Mouse (Mus musculus) cerebellum, adult 11-12 months (tissue): Measurements from ENCODE around the gene Thap8.

ENCODE experiments used
- DNase-seq: peaks from one replicate; pipeline ENCODE4 v3.0.0; 2022

Gene Thap8

DNA sequence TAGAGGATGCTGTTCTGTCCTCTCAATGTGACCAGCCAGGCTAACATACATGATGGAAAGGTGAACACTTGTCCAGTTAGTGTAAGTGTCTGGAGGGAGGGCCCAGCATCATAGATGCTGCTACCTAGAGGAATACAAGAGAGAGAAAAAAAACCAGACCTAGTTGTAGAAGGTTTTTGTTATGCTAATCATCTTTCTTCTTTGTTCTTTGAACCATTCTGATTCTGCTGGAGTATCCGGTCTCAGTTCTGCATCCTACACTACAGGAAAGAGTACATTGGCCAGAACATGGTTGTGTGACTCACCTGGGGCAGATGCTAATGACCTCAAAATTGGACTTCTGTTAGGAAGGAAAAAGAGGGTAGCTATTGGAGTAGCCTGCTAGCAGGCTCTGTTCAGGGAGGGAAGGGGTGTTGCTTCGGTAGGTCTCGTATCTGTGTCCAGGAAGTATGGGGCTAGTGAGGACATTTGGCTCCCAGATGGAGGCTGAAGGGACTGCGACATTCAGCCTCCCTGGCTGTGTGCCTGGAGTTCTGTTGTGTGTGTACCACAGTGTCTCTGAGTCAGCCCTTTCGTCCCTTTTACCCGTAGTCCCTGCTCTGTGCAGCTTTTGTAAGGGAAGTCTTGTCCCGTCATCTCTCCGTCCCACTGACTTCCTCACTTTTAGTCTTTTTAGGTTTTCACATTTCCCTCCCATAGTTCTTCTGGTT, 7.0 kb downstream of the Thap8 start:
- peak; percentile 91 for DNase-seq

DNA sequence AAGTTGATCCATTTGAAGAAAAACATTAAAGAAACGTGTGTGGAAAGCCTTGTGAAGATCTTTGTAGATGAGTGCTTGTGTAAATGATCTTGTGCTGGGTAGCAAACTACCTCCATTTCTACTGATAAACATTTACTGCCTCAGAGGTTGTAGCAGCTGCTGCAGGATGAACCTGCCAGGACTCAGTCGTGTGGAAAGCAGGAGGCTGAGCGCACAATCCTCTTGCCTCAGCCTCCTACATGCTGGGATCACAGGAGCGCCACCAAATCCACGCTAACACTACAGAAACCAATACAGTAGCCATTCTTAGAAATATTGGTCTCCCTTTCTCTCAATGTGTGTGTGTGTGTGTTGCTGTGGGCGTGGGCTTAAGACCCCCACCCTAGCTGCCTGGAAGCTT, 8.2 kb downstream of the Thap8 start:
- DNase-seq = peak; percentile 61

DNA sequence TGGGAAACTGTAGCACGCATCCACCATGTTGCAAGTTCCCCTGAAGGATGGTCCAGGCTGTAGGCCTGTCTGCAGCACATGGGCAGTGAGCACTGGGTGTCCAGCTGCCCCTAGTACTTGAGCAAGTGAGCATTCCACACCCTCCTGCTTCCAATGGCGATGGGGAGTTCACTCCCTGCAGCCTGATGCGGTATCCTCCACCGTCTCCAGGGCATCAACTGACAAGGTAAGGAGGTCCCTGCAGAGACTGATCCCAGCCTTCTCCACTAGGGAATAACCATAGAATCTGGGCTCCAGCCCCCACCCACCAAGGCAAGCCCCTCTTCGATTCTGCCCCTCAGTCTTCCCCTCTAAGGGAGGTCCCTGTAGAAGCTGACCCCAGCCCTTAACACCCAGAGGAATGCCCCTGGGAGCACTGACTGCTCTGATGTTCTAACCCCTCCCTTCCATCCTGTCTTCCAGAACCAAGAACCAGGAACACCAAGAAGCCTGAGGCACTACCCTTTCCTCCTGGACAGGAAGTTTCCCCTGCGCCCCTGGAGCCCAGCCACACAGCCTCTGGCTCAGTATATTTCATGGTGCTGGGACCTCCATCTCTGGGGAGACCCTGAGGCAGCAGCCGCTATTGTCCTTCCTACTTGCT, 9.3 kb downstream of the Thap8 start:
- peak; percentile 63 for DNase-seq

DNA sequence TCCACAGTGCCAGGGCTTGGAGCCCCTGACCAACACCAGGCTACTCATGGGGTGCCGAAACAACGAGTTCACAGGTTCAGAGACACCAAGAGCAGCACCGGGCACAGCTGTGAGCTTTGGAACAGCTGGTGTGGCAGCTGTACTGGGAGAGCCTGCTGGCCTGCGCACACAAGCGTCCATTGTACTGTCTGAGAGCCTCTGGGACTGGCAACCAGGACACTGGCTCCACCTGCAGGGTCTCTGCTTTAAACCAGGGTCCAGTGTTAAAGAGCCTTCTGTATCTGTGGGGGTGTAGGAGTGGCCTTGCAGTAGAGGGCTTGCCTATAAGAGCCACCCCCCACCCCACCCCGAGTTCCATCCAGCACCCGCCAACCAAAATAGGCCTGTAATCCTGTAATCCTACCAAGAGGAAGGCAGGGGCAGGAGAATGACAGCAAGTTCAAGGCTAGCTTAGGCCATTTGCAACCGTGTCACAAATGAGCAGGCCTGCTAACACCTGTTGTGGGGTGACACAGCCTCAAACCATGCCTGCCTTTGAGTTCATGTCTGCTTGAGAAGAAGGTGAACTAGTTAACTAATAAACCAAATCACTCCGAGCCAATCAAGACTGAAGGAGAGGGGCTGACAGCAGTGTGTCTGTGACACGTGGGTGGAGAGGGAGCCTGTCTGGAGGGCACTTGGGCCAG, 10.0 kb downstream of the Thap8 start:
- DNase-seq = peak; percentile 40

DNA sequence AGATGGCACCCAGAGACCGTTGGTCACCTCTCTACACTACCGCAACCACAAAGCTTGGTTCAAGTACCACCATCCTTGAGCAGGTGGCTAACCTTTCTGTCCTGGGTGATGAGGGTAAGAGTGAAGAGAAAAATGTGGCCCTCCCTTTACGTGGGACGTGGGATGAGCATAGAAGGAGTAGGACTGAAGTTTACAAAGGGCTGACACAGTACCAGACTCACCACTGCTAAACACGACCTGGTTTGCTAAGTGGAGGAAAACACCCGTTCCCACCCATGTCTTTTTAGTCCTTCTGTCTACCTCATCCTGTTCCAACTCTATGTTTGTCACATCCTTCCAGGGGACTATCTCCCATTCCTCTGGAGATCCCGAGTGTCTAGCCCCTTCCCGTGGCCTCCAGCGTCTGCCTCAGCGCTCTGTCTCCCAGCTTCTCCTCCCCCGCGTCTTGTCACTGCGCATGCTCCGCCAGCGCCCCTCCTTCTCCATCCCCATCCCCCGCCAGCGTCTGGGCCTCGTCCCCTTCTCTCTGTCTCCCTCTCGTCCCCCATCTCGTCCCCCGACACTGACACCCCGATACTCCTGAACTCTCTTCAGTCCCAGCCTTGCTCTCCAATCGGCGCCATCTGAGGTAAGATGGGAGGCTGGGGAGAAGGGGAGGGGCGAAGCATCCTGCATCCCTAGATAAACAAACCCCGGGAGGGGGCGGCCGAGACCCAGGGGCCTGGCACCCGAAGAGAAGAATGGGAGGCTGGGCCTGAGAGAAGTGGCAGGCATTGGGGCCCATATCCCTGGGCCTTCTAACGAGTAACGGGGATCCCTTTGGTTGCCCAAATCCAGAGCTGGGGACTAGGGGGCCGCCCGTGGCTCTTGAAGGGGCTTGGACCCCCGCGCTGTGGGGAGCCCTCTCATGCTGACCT, 11.6 kb downstream of the Thap8 start, which contains the start of gene Clip3:
Gene Clip3, plus strand, starts transcription at position 514 of the 917 bp plus-strand sequence.
- DNase-seq = peak; percentile 93

DNA sequence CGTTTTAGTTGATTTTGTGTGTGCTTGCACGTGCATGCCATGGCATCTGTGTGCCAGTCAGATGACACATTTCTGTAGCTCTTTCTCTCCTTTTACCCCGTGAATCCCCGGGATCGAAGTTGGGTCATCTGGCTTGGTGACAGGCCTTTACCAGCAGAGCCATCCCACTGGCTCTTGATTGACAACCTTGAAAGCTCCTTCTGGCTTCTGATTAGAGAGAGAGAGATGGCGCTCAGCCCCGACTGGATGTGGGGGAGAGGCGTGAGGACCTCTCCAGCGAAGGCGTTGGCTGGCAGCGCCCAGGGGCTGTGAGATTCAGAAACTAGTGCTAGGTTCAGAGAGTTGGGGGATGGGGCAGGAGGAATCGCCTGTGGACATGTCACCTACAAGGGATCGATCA, 13.9 kb downstream of the Thap8 start:
- DNase-seq = peak; percentile 72

DNA sequence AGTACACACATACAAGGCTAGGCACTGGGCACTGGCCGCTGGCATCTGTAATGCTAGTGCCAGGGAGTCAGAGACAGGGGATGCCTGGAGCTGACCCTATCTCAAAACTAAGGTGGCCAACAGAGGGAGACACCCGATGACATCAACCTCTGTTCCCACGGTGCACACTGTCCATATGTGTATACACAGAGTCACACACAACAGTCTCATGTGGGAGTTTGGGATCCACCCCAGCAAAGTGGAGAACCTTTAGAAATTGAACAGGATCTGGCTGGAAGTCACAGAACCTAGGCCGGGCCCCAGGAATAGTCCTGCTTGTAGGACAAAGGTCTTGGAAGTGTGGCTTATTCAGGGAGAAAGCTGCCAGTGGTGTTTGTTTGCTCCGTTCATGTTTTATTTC, 14.4 kb downstream of the Thap8 start:
- DNase-seq = peak; percentile 61

DNA sequence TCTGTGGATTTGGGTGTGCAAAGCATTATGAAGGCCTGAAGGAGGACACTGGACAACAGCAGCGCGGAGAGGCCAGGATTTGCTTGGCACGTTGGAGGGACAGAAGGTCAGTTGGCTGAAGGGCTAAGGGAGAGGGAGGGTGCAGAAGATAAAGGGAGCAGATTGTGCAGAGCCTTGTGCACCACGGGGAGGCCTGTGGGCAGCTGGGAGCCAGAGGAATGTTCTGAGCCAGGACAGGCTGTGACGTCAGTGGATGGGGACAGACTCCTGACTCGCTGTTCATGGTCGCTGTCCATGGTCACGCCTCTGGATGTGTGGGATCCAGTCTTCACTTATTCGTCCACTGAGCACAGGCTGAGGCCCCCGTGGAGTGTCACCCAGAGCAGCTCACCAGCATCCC, 15.2 kb downstream of the Thap8 start:
- peak; percentile 97 for DNase-seq

DNA sequence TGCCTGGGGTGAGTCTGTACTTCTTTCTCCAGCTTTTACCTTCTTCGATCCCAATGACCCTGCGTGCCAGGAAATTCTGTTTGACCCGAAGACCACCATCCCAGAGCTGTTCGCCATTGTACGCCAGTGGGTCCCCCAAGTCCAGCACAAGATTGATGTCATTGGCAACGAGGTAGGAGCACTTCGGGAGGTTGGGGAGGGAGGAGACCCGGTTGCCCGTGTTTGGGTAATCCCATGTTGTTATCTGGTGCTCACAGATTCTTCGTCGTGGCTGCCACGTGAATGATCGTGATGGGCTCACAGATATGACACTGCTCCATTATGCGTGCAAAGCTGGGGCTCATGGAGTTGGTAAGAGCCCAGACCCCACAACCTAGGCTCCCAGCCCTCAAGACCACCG, 16.9 kb downstream of the Thap8 start:
- peak; percentile 62 for DNase-seq

DNA sequence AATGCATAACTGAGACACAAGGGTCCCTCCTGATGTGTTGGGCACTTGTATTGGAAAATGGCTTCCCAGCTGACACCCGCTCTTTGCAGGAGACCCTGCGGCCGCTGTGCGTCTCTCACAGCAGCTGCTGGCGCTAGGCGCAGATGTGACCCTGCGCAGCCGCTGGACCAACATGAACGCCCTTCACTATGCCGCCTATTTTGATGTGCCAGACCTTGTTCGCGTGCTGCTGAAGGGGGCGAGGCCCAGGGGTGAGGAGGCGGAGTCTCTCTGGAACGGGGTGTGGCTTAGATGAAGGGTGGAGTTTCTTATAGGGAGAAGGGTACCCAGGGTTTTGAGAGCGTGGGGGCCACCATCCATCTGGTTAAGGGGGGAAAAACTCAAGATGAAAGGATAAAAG, 17.4 kb downstream of the Thap8 start:
- DNase-seq = peak; percentile 69

DNA sequence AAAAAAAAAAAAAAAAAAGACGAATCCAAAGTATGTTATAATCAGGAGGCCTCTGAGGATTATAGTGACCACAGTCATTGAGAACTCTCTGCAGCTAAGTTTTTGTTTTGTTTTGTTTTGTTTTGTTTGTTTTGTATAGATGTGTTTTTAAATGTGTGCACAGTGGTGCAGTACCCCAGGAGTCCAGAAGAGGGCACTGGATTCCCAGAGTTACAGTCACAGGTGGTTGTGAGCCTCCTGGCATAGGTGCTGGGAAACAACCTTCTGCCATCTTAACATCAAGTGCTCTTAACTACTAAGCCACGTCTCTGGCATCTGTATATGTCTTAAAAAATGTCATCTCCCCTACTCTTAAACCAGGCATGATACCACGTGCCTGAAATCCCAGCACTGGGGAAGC, 21.0 kb downstream of the Thap8 start:
- DNase-seq = peak; percentile 39

DNA sequence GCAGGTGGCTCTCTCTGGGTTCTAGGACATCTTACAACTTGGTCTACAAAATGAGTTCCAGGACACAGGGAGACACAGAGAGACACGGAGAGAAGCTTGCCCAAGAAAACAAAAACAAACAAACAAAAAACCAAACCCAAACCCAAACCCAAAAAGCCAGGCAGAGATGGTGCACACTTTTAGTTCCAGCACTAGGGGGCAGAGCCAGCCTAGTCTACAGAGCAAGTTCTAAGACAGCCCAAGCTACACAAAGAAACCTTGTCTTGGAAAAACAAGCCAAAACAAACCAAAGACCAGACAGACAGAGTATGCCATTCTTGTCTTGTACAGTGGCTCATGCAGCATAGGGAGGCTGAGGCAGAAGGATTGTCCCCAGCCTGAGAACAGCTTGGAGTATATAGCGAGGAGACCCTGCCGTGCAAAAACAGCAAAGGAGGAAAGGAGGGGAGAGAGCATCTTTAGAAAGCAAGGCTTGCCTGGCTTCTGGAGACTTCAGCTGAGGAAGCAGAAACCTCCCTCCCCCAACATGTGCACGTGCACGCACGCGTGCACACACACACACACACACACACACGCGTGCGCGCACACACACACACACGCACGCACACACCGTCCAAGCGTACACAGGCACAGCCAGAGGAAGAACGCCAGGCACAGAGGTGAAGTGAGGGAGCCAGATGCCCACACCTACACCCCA, 26.3 kb downstream of the Thap8 start:
- DNase-seq = no peak

DNA sequence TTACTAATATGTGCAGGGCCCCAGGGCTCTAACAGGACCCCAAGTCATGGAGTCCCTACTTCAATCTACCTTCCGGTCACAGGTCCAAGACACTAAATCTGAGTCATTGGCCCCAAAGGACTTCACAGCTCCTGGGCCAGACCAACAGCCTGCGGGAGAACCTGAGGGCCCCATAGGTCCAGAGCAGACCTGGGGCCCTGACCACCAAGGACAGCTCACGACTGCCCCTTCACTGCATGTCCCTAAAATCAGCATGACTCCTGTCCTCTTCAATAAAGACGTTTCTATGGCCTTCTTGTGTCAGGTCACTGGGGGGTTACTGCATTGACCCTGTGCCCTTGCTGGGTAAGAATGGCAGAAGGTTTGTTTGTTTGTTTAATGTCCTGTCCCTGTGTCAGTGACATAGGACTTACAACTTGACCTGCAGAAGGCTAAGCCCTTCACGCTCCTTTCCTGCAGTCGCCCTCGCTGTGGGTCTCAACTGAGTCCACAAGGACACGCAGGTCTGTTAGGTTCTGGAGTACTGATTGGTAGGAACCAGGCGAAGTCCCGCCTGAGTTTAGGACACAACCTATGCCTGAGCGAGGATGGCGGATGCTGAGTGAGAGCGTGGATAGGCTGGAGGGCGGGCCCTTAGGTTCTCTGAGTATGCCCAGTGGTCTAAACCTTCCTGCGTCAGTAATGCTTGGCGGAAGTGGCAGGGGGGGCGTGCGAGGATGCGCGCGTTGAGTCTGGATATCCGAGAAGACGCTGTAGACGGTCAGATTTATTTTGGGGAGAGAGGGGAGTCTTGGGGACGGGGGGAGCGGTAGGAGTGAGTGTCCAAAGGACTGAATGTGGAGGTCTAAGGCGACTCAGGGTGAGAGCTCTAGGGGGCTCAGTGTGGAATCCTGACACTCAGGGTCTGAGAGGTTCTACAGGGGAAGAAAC, 28.4 kb downstream of the Thap8 start, which contains the start of gene Alkbh6:
Gene Alkbh6, plus strand, starts transcription at position 642 of the 930 bp plus-strand sequence.
- DNase-seq = peak; percentile 97

DNA sequence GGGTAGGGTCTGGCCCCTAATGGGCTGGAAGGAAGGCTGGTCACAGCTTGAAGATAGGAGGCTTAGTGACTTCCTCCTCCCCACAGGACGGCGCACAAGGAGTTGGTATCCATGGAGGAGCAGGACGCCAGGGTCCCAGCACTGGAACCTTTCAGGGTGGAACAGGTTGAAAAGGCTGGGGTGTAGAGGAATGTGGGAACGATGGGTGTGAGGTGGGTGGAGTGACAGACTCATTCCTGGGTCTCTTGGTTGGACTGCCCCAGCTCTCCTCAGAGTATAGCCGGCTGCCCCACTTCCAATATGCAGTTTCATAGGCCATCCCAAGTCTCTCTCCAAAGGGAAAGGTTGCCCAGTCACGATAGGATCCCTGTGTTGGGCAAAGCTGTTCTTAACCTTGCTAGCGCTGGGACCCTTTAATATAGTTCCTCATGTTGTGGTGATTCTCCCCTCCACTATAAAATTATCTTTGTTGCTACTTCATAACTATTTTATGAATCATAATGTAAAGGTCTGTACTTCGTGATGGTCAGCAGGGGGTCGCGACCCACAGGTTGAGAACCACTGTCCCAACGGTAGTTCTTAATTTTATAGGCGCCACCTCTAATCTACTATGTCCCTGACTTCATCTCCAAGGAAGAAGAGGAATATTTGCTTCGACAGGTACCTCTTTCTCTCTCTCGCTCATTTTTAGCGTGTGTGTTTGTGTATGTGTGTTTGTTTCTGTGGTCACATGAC, 29.7 kb downstream of the Thap8 start:
- DNase-seq = peak; percentile 40

DNA sequence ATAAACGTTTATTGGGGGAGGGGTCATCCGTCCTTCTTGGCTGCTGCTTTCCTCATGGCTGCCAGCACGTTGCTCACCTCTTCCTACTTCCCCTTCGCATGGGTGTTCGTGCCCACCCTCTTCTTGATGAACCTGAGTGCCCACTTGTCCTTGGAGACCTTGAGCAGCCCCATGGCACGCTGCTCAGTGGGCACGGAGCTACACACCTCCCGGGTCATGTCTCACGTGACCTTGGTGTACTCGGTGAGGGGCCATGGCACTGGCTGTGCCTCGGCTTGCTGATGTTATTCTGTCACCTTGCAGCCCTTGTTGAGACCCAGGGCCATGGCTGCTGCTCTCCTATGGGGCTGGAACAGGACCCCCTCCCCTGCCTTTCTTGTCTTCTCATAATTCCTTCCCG, 30.2 kb downstream of the Thap8 start:
- DNase-seq = peak; percentile 59

DNA sequence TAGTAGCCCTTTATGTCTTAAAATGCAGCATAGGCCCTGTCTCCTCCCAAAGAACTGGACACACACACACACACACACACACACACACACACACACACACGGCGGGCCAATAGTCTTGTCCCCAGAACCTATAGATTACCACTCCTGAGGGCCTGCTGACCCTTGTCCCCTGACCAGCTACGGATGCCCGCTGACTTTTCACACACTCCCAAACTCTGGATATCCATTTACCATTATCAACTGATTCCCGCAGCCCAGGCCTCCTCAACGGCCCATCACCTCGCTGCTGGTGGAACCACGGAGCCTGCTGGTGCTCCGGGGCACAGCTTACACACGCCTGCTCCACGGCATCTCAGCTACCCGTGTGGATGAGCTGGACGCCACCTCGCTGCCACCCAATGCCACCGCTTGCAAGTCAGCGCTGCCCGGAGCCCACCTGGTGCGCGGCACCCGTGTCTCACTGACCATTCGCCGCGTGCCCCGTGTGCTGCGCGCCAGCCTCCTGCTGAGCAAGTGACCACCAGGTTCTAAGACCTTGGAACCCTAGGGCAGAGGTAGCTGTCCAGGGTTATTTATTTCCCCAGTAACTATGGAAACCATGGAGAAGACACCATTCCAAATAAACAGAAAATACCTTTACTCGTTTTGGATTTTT, 33.9 kb downstream of the Thap8 start:
- DNase-seq = peak; percentile 56

DNA sequence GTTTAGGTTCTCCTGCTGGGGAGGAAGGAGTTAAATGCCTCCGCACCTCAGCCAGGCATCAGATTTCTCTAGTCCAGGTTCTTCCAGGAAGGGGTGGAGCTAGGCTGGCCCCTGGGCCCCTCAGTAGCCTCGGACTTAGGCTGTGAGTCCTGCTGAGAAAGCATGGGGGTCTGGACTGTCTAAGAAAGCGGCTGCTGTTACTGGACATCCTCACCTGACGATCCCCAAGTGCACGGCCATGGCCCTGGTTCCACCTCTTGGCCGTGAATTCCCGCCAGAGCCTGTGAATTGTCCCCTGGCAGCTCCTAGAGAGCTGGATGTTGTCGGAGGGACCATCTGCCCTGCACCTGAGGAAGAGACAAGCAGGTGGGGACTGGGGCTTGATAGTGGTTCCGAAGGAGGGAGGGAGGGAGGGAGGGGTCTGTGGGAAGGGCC, 34.8 kb downstream of the Thap8 start, which contains the start of gene Syne4:
Gene Syne4, plus strand, starts transcription at position 87 of the 435 bp plus-strand sequence.
- DNase-seq = peak; percentile 66

DNA sequence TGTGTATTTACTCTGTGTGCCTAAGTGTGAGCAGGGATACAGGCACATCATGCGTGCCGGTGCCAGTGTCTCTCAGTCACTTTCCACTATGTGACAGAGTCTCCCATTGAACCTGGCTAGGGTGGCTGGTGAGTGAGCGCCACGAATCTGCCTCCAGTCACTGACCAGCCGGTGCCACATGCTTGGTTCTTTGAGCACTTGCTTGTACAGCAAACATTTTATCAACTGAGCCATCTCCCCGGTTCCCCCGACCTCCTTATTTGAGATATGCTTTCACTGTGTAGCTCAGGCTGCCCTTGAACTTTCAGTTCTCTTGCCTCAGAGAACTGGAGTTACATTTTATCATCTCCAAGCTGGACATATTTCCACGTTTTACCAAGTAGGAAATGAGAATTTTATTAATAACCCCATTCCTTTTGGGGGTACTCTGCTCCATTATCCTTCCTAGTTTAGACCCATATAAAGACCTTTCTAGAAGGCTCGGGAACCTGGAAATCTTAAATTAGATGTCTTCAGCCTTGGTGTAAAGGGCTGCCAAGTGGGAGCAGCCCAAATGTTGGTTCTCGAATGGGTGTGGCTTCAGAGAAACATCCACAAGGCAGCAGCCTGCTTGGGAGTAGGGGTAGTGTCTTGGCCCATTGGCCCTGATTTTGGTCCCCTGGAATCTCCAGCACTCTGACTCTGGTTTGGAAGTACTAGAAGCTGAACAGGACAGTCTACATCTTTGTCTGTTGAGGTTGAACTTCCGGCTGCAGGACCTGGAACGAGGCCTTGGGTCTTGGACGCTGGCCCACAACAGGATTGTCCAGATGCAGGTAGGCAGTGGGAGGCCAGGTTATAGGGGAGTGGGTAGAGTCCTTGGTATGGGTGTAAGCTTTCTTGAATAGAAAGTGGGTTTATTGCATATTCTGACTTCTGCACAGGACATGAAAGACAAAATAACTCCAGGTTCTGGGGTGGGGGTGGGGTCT, 36.0 kb downstream of the Thap8 start:
- DNase-seq = peak; percentile 49
